Mouse (Mus musculus) limb, embryonic 11.5 days (tissue): ENCODE data around the gene Il1rapl2. TPM values are rescaled to one million over a fixed set of nuclear protein-coding genes. Genes with fewer than 3 reads are reported as not detected.

Source experiments
- ATAC-seq: fragments of 200-750 bp; cut with Nextera tagmentation; 2 replicates; pipeline ENCODE4 v1.8.0; 2017; ENCODE audit warnings: low read depth; ENCODE audit not compliant: insufficient number of reproducible peaks, low FRiP score, low TSS enrichment
- DNase-seq: peaks from one replicate; pipeline ENCODE4 v3.0.0-alpha.2; 2015; ENCODE audit warnings: low spot score
- H3K27ac ChIP-seq: fragments of 300-500 bp; sonication (generic); replicated peaks from 2 replicates; pipeline ENCODE4 v1.5.1; 2014; ENCODE audit warnings: low read depth, mild to moderate bottlenecking, low read length
- H3K27me3 ChIP-seq: fragments of 300-500 bp; sonication (generic); 2 replicates; pipeline ENCODE4 v1.6.1; 2014; ENCODE audit warnings: mild to moderate bottlenecking, low read length, mixed read lengths; ENCODE audit not compliant: control insufficient read depth, insufficient read depth
- H3K36me3 ChIP-seq: fragments of 300-500 bp; sonication (generic); 2 replicates; pipeline ENCODE4 v1.6.1; 2014; ENCODE audit warnings: mild to moderate bottlenecking, low read length, moderate library complexity, mixed read lengths; ENCODE audit not compliant: control insufficient read depth, insufficient read depth
- H3K4me1 ChIP-seq: fragments of 300-500 bp; sonication (generic); 2 replicates; pipeline ENCODE4 v1.6.1; 2014; ENCODE audit warnings: low read length, mixed read lengths; ENCODE audit not compliant: control insufficient read depth, insufficient read depth
- H3K4me2 ChIP-seq: fragments of 300-500 bp; sonication (generic); 2 replicates; pipeline ENCODE4 v1.6.1; 2014; ENCODE audit warnings: low read depth, mild to moderate bottlenecking, moderate library complexity; ENCODE audit not compliant: severe bottlenecking
- H3K4me3 ChIP-seq: fragments of 300-500 bp; sonication (generic); 2 replicates; pipeline ENCODE4 v1.5.1; 2014; ENCODE audit warnings: low read depth, low read length
- H3K9ac ChIP-seq: fragments of 300-500 bp; sonication (generic); 2 replicates; pipeline ENCODE4 v1.6.1; 2014; ENCODE audit warnings: mild to moderate bottlenecking, low read length
- H3K9me3 ChIP-seq: fragments of 300-500 bp; sonication (generic); 2 replicates; pipeline ENCODE4 v1.6.1; 2016; ENCODE audit warnings: low read length; ENCODE audit not compliant: control insufficient read depth
- WGBS: fragments of 180-500 bp; shearing (Covaris S2); extraction: QIAGEN DNeasy Blood & Tissue Kit; methylation state at CpG from one replicate; pipeline ENCODE4 v1.1.7; 2014; 5-methylcytosine and 5-hydroxymethylcytosine counted together
- polyA plus RNA-seq: library from polyadenylated mRNA; unstranded; fragments of >200 nt; fragmentation: Nextera tagmentation; extraction: Ambion mirVana; gene quantifications from 2 replicates; pipeline ENCODE4 v1.2.1, GENCODE M21; 2014

Il1rapl2 gene
- polyA plus RNA-seq, 1 experiment from 2014 or later, result not detected

GRCm38 (mm10) chrX:138800958-138801357 lies 1230.5 kb downstream of the Il1rapl2 start:
- H3K4me3 ChIP-seq, result no peak overlapping the region
- no peaks in the 10 kb centered on the region for H3K27me3 ChIP-seq
- no peaks in the 10 kb centered on the region for H3K4me1 ChIP-seq
- H3K27ac ChIP-seq, result no peak overlapping the region
- H3K36me3 ChIP-seq, result no peaks in the 10 kb centered on the region
- H3K9ac ChIP-seq, result no peak overlapping the region
- no peak overlapping the region for H3K4me2 ChIP-seq
- no peaks in the 10 kb centered on the region for H3K9me3 ChIP-seq
- whole genome bisulfite sequencing, result 36% methylated on average over 3 of the region's 3 CpGs
- ATAC-seq (no peak), DNase-seq (no peak)

DNA sequence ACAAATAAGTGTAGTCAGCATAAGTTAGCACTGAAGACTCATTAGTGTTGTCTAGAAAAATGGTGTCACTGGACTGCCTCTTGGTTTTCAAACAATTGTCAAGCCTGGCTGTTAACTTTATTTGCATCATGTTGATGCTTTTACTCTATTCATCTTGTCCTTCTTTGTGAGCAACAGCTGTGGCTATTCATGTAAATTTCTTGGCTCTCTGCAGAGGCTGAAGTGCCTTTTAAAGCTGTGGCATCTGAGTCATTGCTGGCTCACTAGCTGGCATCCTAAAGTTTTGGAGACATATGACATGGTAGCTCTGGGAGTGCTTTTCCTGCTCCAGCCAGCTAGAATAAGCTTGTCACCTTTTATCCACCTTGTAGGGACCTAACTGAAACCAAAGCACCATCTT lies 1261.5 kb downstream of the Il1rapl2 start:
- H3K36me3 ChIP-seq, result no peaks in the 10 kb centered on the region
- no peaks in the 10 kb centered on the region for H3K4me1 ChIP-seq
- H3K27me3 ChIP-seq, result no peaks in the 10 kb centered on the region
- no peak overlapping the region for H3K9ac ChIP-seq
- H3K27ac ChIP-seq, result no peak overlapping the region
- H3K4me2 ChIP-seq, result no peak overlapping the region
- ATAC-seq (no peak), DNase-seq (no peak)
- no peaks in the 10 kb centered on the region for H3K9me3 ChIP-seq
- H3K4me3 ChIP-seq, result no peak overlapping the region

DNA sequence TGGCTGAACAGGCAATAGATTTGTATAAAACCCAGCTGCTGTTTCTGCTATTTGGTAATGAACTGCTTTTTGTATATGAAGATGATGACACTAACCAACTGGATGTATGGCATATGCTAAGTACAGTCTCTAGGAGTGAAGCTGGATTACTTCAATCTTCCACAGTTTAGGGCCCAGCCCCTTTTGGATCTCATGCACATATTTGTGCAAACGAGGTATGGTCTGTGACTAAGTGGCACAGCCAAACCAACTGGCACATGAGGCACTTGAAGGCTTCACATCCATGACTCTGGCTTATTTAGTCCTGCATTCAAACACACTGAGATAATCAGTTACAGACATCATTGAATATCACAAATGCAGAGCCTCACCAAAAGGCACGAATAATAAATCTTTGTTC lies 1263.5 kb downstream of the Il1rapl2 start:
- no peak overlapping the region for H3K4me2 ChIP-seq
- no peaks in the 10 kb centered on the region for H3K4me1 ChIP-seq
- DNase-seq (no peak), ATAC-seq (no peak)
- 73% methylated on average over 2 of the region's 2 CpGs for WGBS
- no peak overlapping the region for H3K4me3 ChIP-seq
- no peak overlapping the region for H3K27ac ChIP-seq
- no peaks in the 10 kb centered on the region for H3K9me3 ChIP-seq
- H3K36me3 ChIP-seq, result no peaks in the 10 kb centered on the region
- H3K27me3 ChIP-seq, result no peaks in the 10 kb centered on the region
- H3K9ac ChIP-seq, result no peak overlapping the region

DNA sequence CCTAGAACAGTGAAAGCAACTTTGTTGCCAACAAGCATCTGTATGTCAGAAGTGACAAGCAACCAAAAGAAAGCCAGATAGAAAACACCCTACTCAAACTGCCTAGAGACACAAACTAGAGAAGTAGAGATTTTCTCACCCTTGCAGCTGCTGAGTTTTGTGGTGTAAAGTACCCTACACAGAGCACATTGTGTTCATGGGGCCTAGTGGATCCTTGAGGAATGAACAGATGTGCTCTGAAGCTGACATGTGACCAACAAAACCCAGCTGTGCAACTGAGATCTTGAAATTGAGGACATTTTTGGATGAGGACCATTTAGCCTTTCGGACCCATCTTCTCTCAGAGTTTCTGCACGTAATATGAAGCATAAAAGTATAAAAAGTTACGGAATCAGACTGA lies 1268.0 kb downstream of the Il1rapl2 start:
- no peak overlapping the region for H3K4me2 ChIP-seq
- H3K4me1 ChIP-seq, result no peaks in the 10 kb centered on the region
- H3K9ac ChIP-seq, result no peak overlapping the region
- H3K9me3 ChIP-seq, result no peaks in the 10 kb centered on the region
- H3K27me3 ChIP-seq, result no peaks in the 10 kb centered on the region
- 90% methylated on average over 3 of the region's 3 CpGs for WGBS
- no peak overlapping the region for H3K4me3 ChIP-seq
- no peak overlapping the region for H3K27ac ChIP-seq
- H3K36me3 ChIP-seq, result no peaks in the 10 kb centered on the region
- no peak for ATAC-seq
- no peak for DNase-seq
